Comparison of ENCODE assay signal across 8 mouse cellular contexts in the genomic region with DNA sequence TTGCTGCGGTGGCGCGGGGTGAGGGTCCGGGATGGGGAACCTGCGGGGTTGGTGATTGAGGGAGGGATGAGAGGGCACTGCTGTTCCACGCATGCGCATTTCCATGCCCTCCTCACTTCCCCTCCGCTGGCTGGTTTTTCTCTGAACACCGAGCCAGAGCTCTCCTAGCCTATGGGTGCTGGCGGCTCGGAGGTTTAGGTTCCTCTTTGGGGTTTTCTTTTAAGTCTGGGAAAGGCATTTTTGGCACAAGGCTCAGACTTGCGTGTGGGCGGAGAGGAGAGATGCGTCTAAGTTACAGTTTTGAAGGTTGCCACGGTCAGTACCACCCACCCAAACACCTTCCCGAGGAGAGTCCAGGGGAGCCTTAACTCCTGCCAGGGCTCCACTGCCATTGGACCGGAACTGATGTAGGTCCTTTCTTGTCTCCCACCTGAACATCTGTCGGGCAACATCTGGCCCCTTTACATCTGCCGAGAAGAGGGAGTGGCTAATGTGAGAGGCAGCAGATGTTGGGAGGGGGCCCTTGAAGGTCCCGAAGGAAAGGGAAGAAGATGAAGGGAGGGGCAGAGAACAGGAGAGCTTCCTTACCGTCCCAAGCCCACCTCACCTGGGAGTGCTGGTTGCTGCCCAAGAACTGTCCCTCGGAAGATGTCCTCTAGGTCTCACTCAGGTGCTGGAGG. TPM values are rescaled to one million over a fixed set of nuclear protein-coding genes. Genes with fewer than 3 reads are reported as not detected.
DNase-seq lines count a peak whose midpoint lies in the region; ATAC-seq and TF ChIP-seq lines count a peak whose summit lies in the region.

No protein-coding gene starts in this region.

- H3K4me2 ChIP-seq in hindbrain, embryonic 11.5 days (replicated peaks; ENCODE audit: low read depth, low read length) = peak overlapping the region; percentile 40

- peak; percentile 17 to 27 for DNase-seq in left cerebral cortex, postnatal 25 days (ENCODE audit: low spot score in 2 of 2)
- no peak for DNase-seq in left cerebral cortex, adult 2 months (ENCODE audit: extremely low spot score in 1 of 2, low spot score in 2 of 2)
- peak; percentile 36 for DNase-seq in brain, adult 2 months (ENCODE audit: low read depth, low spot score)
- DNase-seq in hindbrain, embryonic 11.5 days (ENCODE audit: low spot score) = peak; percentile 67
- DNase-seq in lung, postnatal 25 days (ENCODE audit: low spot score) = peak; percentile 21
- DNase-seq in spleen, postnatal 36 days (ENCODE audit: low spot score in 2 of 2) = peak; percentile 54 to 56
- DNase-seq in gastrocnemius, postnatal 10 days = no peak
- no peak for DNase-seq in layer of hippocampus, postnatal 14 days (ENCODE audit: low spot score in 2 of 2)

- no peaks in the 10 kb centered on the region for H3K9me3 ChIP-seq in hindbrain, embryonic 11.5 days (ENCODE audit: control insufficient read depth, low read length)

- no peak for ATAC-seq in hindbrain, embryonic 11.5 days (ENCODE audit: low FRiP score)

- H3K36me3 ChIP-seq in hindbrain, embryonic 11.5 days (ENCODE audit: control insufficient read depth, insufficient read depth, low read length) = no peaks in the 10 kb centered on the region

- WGBS in hindbrain, embryonic 11.5 days = 21% methylated on average over 22 of the region's 22 CpGs

- H3K4me3 ChIP-seq in left cerebral cortex, adult 2 months = no peak overlapping the region
- H3K4me3 ChIP-seq in hindbrain, embryonic 11.5 days (ENCODE audit: low read depth, low read length) = peak overlapping the region; percentile 21

- peak overlapping the region; percentile 16; the same call in 1 of the 2 replicates for H3K9ac ChIP-seq in hindbrain, embryonic 11.5 days (ENCODE audit: low read depth, low read length)

- intact Hi-C loops in left cerebral cortex, postnatal 25 days (cut with DNase I) = no loop called here
- intact Hi-C loops in left cerebral cortex, adult 2 months (cut with DNase I) = no loop called here

- TF ChIP-seq CTCF in left cerebral cortex, adult 2 months (IDR thresholded peaks at IDR 0.05) = no peak

- peaks cover 9% of the 10 kb centered on the region for H3K27me3 ChIP-seq in hindbrain, embryonic 11.5 days (ENCODE audit: control insufficient read depth, insufficient read depth, low read length)

- no peak overlapping the region for H3K27ac ChIP-seq in left cerebral cortex, adult 2 months
- no peak overlapping the region for H3K27ac ChIP-seq in hindbrain, embryonic 11.5 days (ENCODE audit: low read depth, low read length)

- no peaks in the 10 kb centered on the region for H3K4me1 ChIP-seq in hindbrain, embryonic 11.5 days (replicated peaks; ENCODE audit: control insufficient read depth, insufficient read depth, low read length)

RNA-seq across cellular contexts. Expression of a gene that starts 8.5 kb away (rescaled TPM):
- total RNA-seq in left cerebral cortex, postnatal 25 days (2021) = not detected
- under 1 TPM in 1 of 2 experiments, not detected in 1; 0.14 TPM for total RNA-seq in left cerebral cortex, adult 2 months (2021)
- 0.21 and 0.28 TPM in 2 replicates for polyA plus RNA-seq in hindbrain, embryonic 11.5 days (2014; fragmentation: Nextera tagmentation; extraction: Ambion mirVana)
- 1 to 10 TPM in 1 of 2 experiments, under 1 TPM in 1; 0.23 to 1.2 TPM for total RNA-seq in gastrocnemius, postnatal 10 days (2021)
- total RNA-seq in layer of hippocampus, postnatal 14 days (2021) = not detected

Comparison
In these comparisons a context has a peak if more than half of its experiments do, and no peak if none do; other contexts are left out.
1. DNase-seq: peak in left cerebral cortex, postnatal 25 days (2 of 2), brain, adult 2 months (single experiment), hindbrain, embryonic 11.5 days (single experiment), lung, postnatal 25 days (single experiment) and spleen, postnatal 36 days (2 of 2); none in left cerebral cortex, adult 2 months (0 of 2), gastrocnemius, postnatal 10 days (single experiment) and layer of hippocampus, postnatal 14 days (0 of 2).